Mouse (Mus musculus): ENCODE data around the gene Rcc2.

The Rcc2 gene

DNA sequence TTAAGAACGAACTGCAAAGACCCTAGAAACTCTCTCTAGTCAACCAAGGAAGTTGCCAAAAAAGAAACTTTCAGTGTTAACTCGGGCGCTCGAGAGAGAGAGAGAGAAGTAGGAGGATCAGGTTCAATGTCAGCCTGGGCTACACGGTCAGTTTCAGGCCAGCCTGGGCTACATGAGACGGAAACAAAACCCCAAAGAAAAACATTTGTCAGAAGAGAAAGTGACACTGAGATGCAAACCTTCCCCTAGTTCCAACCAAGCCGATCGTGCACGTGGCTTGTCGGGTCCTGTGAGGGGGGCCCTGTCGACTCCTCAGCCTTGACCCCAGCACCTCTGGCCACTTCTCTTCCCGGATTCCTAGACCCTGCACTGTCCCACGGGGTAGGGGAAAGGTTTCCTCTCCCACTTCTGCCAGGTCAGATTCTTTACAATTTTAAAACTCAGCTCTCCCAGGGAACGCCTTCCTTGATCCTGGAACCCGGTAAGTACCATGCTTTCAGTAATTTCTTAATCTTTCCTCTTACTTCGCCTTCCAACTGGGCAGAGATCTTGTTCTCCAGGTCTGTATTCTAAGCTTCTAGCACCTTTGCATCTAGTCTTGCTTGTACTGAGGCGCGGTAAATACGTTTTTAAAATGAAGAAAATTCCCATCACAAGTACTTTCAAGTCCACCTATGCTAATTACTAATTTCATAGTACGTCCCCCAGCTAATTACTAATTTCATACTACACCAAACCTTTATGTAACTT is at the start of gene Rcc2:
Rcc2 (plus strand) TSS at position 273 of the 750 bp plus-strand sequence.
- DNase-seq (ENCODE audit: low read depth, low spot score): no peak

DNA sequence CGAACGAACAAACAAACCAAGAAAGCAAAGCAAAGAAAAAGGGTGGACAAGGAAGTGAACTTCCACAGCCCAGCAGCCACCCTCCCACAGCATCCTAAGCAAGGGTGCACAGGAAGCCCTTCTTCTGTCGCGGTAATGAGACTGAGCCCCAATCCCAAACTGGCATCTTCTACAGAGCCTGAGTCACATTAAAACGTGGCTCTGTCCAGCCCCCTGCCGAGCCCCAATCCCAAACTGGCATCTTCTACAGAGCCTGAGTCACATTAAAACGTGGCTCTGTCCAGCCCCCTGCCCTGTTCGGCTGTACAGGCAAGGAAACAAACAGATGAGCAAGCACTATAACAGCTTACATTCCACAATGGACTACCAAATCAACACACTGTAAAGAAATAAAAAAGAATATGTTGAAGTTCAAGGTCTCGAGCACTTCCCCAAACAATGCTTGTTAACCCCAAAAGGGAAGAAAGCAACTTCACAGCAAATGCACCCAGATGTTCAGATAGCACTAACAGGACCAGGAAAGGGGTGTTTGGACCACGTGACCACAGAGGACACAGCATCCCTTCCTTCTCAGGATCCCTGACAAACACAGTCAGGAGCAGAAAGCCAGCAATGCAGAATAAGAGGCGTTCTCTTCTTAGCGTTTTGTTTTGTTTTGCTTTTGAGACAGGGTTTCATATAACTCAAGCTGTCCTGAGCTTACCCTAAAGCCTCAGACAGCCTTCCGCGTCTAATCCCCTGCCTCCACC is 46.3 kb upstream of the Rcc2 start:
- no peak for DNase-seq (ENCODE audit: low read depth, low spot score)

DNA sequence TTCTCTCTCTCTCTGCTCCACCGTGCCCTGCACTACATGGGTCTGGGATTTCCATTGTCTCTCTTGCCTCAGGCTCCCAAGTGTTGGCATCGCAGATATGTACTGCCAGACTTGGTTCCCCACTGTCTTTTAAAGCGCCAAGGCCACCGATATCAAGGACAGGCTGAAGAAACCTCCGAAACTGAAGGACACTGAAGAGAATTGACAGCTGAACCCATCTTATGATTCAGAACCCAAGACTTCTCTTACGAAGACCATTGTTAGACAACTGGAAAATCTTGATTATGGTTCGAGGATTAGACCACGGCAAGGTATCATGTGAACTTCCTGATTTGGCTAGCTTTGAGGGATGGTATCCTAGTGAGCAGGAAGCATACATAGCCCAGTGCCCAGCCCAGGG is 45.5 kb upstream of the Rcc2 start:
- DNase-seq (ENCODE audit: low read depth, low spot score): no peak

DNA sequence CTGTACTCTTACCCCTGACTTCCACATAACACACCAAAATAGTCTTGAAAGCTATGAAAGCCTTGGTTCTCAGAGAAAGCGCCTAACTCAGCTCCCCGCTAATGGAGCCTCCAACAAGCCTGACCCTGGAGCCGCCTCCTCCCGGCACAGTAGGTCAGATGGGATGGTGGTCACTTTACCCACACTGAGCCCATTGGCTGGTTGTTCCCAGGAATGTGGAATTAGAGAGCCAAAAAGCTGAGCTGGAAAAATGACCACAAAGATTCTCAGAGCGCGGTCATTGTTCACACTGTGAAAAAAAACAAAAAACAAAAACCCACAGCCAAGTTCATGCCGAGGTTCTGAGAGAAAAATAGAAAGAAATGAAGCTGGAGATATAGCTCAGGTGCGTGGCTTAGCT is 43.8 kb upstream of the Rcc2 start:
- no peak for DNase-seq (ENCODE audit: low read depth, low spot score)

DNA sequence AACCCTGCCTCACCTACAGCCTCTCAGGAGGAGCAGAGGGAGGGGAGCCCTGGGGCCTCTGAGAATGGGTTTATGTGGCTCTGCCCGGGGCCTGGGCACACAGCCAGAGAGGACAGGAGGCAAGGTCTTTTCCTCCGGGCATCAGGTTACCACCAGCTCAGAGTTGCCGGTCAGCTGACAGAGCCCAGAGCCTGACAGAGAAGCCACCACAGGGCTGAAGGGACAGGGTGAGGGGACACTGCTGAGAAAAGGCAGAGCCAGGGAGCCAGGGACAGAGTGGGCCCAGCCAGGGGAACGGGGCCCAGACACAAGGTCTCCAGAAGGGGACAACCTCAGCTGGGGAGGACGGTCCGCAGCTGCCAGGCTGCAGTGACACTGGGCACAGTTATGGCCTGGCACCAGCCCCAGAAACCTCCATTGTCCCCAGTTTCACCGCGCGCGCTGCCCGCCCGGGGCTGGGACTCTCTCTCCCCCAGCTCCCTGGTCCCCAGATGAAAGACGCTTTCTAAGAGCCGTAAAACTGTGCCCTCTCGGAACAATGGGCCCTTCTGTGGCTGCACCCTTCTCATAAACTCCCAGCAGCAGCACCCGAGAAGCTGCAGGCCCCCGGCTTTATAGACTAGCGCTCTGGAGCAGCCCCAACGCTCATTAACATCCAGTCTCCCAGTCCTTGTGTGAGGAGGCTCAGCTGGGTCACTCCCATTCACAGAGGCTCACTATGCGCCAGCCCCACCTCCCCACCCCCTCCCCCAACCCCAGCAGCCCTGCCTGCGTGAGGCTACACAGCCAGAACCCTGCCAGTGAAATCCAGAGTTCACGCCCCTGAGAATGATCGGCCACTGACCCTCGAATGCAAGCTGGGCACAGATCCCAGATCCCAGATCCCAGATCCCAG is 42.4 kb upstream of the Rcc2 start:
- peak; percentile 80 for DNase-seq (ENCODE audit: low read depth, low spot score)

DNA sequence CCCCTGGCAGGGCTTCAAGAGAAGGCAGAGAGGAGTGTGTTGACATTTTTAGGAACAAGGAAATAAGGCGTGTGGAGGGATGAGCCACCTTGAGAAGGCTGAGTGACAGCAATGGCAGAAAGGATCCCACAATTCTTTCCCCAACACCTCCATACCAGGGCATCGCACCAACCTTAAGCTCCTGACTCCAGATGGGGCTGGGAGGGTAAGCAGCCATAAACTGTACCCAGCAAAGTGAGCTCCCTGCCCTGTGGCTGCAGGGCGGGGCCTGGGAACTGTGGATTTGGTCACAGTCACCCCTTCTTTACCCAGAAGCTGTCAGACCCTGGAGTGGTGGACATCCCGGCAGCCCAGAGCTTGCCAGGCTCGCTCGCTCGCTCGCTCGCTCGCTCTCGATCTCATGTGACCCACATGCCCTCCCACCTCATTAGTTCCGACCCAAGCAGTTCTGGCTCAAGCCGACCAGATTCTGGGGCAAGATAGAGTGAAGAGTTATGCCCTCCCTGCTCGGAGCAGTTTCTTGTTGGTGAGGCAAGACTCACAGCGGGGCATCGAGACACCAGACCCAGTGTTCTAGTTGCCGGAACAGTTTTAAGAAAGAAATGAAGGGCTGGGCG is 38.8 kb upstream of the Rcc2 start:
- DNase-seq (ENCODE audit: low read depth, low spot score): no peak

DNA sequence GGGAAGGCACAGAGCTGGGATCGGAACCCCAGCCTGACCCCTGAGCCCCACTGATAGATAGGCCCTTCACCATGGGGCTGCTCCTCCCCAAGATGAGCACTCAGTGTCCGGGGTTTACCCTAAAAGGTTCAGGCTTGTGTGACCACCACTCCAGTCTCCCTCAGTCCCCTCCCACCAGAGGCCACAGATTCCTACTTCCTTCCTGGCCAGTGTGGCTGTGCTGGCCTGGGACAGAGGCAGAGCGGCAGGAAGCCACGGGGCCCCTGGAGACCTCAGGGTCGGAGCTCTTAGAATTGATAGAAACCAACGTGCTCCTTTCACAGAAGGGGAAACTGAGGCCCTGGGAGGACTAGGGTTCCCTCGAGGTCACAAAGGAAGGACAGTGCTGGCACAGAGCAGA is 37.9 kb upstream of the Rcc2 start:
- DNase-seq (ENCODE audit: low read depth, low spot score): no peak

DNA sequence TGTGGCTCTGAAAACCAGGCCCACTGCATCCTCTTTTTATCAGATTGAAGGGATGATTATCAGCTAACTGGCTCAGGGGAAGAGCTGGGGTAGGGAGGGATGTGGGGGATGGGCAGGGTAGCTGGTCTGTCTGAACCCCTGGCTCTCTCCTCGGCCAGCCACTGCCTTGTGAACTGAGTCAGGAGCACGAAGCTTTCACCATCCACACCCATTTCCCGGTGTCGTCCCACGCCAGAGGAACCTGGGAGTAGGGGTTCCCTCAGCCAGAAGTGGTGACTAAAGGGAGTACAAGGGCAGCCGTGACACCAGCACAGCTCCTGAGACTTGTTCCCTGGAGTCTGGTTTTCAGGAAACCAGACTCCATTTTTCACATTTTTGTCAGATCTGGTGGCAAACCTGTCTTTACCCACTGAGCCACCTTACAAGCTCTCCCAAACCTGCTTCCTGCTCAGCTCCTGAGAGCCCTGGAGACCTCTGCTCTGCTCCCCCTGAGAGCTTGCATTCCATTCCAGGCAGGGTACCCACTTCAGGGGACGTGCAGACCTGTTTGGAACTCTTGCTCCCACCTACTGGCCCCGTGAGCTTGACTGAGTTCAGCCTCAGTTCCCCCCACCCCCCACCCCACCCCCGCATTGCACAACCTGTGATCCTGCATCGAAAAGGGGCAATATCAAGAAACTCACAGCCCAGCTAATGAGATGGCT is 37.3 kb upstream of the Rcc2 start:
- no peak for DNase-seq (ENCODE audit: low read depth, low spot score)

DNA sequence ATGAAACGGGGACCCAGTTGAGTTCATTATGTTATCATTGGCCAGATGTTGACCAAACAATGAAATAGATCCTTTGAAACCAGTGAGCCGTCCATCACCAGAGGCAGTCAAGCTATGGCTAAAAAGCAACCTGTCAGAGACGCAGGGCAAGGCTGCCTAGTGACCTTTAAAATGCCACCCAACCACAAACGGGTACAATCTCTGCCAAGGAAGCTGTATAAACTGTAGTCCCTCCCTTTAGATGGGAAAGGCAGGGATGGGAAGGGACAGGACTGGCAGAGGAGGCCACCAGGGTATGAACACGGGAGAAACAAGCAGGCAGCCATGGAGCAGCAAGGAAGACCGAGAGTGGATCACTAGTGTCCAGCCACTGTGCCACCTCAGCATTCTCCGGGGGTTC is 35.3 kb upstream of the Rcc2 start:
- no peak for DNase-seq (ENCODE audit: low read depth, low spot score)

DNA sequence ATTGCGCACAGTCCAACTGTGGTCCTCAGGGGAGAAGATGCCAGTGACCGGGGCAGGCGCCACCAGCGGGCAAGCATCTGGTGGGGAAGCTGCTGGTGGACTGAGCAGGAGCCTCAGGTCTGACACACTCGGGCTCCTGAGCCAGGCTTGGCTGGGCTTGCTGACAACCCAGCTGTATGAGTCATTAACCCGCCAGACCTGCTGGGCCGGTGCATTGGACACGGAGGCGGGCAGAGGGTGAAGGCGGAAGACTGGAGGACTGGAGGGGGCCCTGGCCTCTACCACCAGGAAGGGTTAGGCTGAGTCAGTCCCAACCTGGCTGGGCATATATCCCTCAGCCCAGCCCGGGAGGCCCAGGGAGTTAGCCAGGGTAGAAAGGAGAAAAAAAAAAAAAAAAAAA is 34.6 kb upstream of the Rcc2 start, which contains the start of gene Arhgef10l:
Arhgef10l (minus strand) TSS at position 253 of the 400 bp plus-strand sequence.
- no peak for DNase-seq (ENCODE audit: low read depth, low spot score)

DNA sequence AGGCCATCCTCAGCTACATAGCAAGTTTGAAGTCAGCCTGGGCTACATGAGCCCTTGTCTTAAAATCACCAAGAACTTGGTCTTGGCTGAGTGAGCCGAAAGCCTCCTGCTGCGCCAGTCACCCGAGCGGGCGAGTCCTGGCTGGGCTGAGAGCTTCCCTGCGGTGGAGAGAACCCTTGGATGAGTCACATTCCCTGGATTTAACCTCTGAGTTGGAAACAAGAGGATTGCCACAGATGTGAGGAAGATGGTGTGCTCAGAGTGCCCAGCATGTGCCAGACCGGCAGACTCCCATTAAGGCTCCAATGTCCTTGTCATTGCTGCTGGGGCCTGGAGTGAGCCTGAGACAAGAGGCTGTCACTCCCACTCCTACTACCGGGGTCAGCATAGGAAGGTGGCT is 32.5 kb upstream of the Rcc2 start:
- DNase-seq (ENCODE audit: low read depth, low spot score): no peak

DNA sequence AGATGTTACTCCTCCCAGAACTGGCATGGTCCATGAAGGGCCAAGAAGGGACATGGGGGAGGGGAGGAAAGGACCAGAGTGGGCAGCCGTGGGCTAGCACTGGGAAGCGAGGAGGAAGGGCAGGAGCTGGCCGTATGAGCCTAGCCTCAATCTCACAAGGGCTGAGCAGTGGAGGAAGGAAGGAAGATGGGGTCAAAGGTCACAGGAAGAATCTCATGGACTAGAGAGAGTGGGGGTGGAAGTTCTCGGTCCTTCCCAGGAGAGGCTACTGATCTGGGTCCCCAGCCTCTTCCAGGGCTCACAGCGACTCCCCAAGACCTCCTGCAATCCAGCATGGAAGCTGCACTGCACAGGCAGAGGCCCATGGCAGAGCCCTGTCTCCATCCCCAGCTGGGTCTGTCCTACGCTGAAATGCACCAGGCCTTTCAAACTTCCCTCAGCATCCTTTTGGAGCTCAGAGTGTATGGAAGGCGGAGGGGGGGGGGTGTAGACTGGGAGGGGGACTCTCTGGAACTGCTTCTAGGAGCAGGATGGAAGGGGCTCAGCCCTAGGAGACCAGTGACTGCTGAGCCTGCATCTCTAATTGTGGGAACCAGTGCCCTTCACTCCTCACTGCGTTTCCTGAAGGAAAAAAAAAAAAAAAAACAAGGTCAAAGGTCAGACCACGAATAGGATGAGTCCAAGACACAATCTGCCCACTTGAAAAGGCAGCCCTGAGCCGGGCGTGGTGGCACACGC is 26.6 kb upstream of the Rcc2 start:
- no peak for DNase-seq (ENCODE audit: low read depth, low spot score)

DNA sequence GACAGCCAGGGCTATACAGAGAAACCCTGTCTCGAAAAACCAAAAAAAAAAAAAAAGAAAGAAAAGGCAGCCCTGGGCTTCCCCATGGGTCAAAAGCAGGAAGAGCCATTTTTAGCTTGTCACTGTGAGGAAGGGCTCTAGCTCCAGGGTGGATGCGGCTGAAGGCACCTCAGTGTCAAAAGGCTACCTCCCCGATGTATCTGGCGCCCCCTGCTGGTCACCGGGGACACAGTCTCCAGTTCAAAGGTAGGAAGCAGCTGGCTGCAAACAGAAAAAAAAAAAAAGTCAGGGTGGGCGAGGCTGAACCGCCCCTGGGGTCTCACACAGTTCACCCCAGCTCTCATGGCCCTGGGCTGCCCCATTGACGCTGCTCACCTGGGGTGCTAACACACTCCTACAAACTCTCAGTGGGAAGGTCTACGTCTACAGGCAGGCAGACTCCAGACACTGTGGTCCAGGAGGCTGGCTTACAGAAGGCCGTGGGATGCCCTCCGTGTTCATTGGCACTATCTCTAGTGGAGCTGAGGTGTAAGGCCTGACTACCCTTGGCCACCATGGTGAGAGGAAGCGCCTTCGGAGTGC is 25.9 kb upstream of the Rcc2 start:
- DNase-seq (ENCODE audit: low read depth, low spot score): no peak

DNA sequence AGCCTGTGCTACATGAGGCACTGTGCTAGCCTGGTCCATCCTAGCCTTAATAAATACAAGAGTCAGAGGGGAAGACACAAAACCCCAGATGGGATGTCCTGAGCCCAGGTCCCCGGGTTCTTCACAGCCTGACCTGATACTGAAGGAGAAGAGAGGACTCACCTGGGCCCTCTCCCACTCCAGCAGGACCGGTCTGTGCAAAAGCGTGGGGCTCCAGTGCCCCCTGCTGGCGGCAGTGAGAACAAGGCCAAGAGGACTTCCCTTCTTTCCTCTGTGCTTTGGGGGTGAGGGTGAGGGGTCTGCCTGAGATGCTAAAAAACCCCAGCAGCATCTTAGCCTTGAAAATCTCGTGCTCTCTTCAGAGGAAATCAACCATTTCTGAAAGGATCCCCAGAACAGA is 21.3 kb upstream of the Rcc2 start:
- no peak for DNase-seq (ENCODE audit: low read depth, low spot score)

DNA sequence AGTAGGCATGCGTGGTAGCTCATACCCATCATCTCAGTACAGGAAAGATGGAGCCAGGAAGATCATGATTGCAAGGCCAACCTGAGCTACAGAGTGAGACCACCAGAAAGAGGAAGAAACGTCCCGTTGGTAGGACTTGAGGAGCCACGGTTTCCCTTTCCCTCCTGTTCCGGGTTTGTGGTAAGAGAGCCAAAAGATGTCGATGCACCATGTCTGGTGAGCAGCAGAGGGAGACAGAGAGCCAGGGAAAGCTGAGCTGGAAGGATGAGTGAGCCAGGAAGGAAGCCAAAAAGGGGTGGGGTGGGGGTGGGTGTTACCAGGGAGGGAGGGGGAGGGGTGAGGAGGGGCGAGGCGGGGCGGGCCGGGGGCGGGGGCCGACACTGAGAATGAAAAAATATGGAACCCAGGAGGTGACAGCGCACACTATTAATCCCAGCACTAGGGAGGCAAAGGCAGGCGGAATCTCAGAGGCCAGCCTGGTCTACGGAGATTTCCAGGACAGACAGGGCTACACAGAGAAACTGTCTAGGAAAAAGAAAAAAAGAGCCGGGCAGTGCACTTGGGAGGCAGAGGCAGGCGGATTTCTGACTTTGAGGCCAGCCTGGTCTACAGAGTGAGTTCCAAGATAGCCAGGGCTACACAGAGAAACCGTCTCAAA is 20.5 kb upstream of the Rcc2 start:
- peak; percentile 59 for DNase-seq (ENCODE audit: low read depth, low spot score)

DNA sequence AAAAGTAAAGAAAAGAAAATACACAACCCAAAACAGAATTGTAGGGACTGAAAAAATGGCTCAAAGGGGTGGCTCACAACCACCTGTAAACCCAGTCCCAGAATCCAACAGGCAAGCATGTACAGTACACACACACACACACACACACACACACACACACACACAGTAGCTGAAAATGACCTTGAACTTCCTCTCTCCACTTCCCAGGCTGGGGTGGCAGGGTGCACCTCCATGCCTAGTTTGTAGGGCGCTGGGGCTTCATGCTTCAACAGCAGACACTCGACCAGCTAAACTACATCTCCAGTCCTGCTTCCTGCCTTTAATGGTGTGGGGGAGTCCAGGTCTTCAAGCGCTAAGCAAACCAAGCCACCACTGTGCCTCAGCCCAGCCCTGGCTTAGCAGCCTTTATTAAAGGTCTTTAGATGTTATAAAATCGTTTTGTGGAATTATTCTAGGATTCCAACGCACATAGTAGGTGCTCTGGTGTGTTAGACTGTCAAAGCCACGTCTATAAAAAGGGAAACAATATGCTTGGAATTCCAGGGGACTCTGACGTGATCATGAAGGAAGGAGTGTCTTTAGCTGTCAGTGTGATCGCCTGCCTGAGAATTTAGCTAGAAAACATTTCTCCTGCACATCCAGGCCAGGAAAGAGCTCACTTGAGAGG is 19.5 kb upstream of the Rcc2 start:
- DNase-seq (ENCODE audit: low read depth, low spot score): no peak

DNA sequence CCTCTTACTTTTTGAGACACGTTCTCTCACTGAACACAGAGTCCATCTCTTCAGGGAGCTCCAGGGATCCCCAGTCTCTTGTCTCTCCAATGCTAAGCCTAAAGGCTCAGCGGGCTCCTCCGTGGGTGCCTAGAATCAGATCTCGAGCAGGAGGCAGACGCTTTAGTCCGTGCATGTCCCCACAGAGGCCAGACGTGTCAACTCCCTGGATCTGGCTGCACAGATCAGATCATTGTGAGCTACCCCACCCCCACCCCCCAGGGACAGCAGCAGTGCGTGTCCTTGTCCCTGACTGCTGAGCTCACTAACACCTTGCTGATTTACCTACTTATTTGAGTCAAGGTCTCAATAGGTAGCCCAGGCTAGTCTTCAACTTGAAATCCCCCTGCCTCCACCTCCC is 16.7 kb upstream of the Rcc2 start:
- no peak for DNase-seq (ENCODE audit: low read depth, low spot score)

DNA sequence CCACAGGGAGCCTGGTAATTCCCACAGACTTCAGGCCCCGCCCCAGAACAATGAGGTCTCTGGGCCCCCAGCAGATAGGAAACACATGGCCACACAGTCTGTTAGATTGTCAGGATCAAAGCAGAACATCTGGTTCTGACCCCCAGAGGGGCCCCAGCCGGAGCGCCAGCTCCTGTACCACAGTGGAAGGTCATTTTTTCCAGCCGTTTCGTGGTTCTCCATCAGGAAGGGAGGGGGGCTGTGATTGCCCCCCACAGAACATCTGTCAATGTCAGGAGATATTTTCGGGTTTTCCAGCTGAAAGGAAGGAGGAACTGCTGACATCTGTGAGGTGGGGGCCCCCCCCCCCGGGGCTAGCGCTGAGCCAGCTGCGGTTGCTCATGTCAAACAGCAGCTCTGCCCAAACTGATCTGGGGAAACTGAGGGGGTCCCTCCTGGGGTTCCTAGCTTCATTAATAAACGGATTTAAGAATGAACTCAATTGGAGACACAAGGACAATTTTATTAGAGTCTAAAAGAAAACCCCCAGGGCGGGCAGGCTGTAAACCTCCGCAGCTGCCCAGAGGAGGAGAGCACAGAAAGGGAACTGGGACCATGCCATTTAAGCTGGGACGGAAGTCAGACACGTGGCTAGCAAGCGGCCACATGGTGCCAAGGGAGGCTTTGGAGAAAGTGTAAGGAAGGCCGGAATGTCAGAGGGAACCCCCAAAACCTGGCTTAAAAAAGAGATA is 16.0 kb upstream of the Rcc2 start:
- DNase-seq (ENCODE audit: low read depth, low spot score): no peak

All from telencephalon, adult 2 months (tissue).